In genomic region chr5:32084401-32084804, GRCm38 (mm10) we compare ENCODE assay signal across 9 mouse cellular contexts. TPM values are rescaled to one million over a fixed set of nuclear protein-coding genes. Genes with fewer than 3 reads are reported as not detected.
A peak's percentile ranks its signal among the peaks of the same experiment; 100 is the strongest.
DNase-seq lines count a peak whose midpoint lies in the region; ATAC-seq and TF ChIP-seq lines count a peak whose summit lies in the region.
"Had no signal": no experiment of that assay in that cellular context is flagged by ENCODE, and none has a peak within 500 bp of the region (broad histone marks: within the 10 kb centered on the region; RNA-seq: fewer than 3 reads in every experiment).

No protein-coding gene starts in this region.

- H3K9me3 ChIP-seq in limb, embryonic 12.5 days, result no peaks in the 10 kb centered on the region
- H3K9me3 ChIP-seq in limb, embryonic 10.5 days (replicated peaks), result no peaks in the 10 kb centered on the region
- H3K9me3 ChIP-seq in kidney, postnatal 0 days (replicated peaks; ENCODE audit: low read length), result no peaks in the 10 kb centered on the region

- 74% methylated on average over 10 of the region's 10 CpGs for WGBS in limb, embryonic 12.5 days
- WGBS in limb, embryonic 10.5 days, result 89% methylated on average over 10 of the region's 10 CpGs
- WGBS in kidney, postnatal 0 days, result 56% methylated on average over 10 of the region's 10 CpGs

- ATAC-seq in limb, embryonic 12.5 days (ENCODE audit: insufficient number of reproducible peaks, insufficient read depth, low FRiP score, low TSS enrichment, low read depth), result no peak
- peak; percentile 62; the same call in 1 of the 2 replicates for ATAC-seq in kidney, postnatal 0 days (replicated peaks; ENCODE audit: low FRiP score, low read depth)
- ATAC-seq in megakaryocyte progenitor cell, adult 5-6 weeks (replicated peaks; ENCODE audit: poor library complexity), result no peak

- intact Hi-C loops in gastrocnemius, adult 2 months (cut with DNase I), result loop anchor here (2.0 to 5.0 kb wide), 2 partner anchors 50 to 162 kb away; partner anchors contain the start of gene Fosl2

- H3K4me2 ChIP-seq in limb, embryonic 12.5 days, result no peak overlapping the region
- no peak overlapping the region for H3K4me2 ChIP-seq in kidney, postnatal 0 days (ENCODE audit: low read length)

- H3K4me3 ChIP-seq in limb, embryonic 12.5 days (replicated peaks), result no peak overlapping the region
- no peak overlapping the region for H3K4me3 ChIP-seq in limb, embryonic 10.5 days
- H3K4me3 ChIP-seq in gastrocnemius, adult 2 months, result no peak overlapping the region
- H3K4me3 ChIP-seq in kidney, postnatal 0 days (replicated peaks; ENCODE audit: low read depth, low read length), result no peak overlapping the region

- H3K4me1 ChIP-seq in limb, embryonic 12.5 days (replicated peaks), result peaks cover 35% of the 10 kb centered on the region
- peaks cover 40% of the 10 kb centered on the region for H3K4me1 ChIP-seq in limb, embryonic 10.5 days
- peaks cover 15% of the 10 kb centered on the region; the same call in 1 of the 2 replicates for H3K4me1 ChIP-seq in kidney, postnatal 0 days (replicated peaks; ENCODE audit: insufficient read depth, low read length)

- 0 out of 2 replicates have a peak overlapping the region, but pooled peaks have one; percentile 8 for H3K9ac ChIP-seq in limb, embryonic 12.5 days (replicated peaks)
- no peak overlapping the region for H3K9ac ChIP-seq in kidney, postnatal 0 days (ENCODE audit: low read depth, low read length)

- peak overlapping the region; percentile 76 for H3K27ac ChIP-seq in limb, embryonic 12.5 days
- H3K27ac ChIP-seq in limb, embryonic 10.5 days, result no peak overlapping the region; the same call in 1 of the 2 replicates
- H3K27ac ChIP-seq in gastrocnemius, adult 2 months, result peak overlapping the region; percentile 75
- peak overlapping the region; percentile 16; the same call in 1 of the 2 replicates for H3K27ac ChIP-seq in kidney, postnatal 0 days

- TF ChIP-seq CTCF in gastrocnemius, adult 2 months (IDR thresholded peaks at IDR 0.05), result no peak
- TF ChIP-seq CTCF in kidney, postnatal 0 days (IDR thresholded peaks at IDR 0.05; ENCODE audit: low read depth), result no peak

- no peak for DNase-seq in limb, embryonic 10.5 days (ENCODE audit: low spot score)
- peak; percentile 82 for DNase-seq in gastrocnemius, adult 2 months
- DNase-seq in kidney, postnatal 0 days (ENCODE audit: low spot score), result peak; percentile 58
- DNase-seq in lung, postnatal 4 days, result peak; percentile 44 to 79
- DNase-seq in thymus, postnatal 10 days (ENCODE audit: low spot score in 2 of 2), result no peak
- DNase-seq: cerebellum, adult 11 months; right cerebral cortex, adult 18-20 months had no signal

- H3K36me3 ChIP-seq in limb, embryonic 12.5 days, result no peaks in the 10 kb centered on the region
- no peaks in the 10 kb centered on the region for H3K36me3 ChIP-seq in limb, embryonic 10.5 days
- H3K36me3 ChIP-seq in kidney, postnatal 0 days (ENCODE audit: insufficient read depth, low read length), result no peaks in the 10 kb centered on the region

- no peaks in the 10 kb centered on the region for H3K27me3 ChIP-seq in limb, embryonic 12.5 days
- no peaks in the 10 kb centered on the region for H3K27me3 ChIP-seq in limb, embryonic 10.5 days (ENCODE audit: low read depth, poor library complexity, severe bottlenecking)
- H3K27me3 ChIP-seq in kidney, postnatal 0 days (ENCODE audit: insufficient read depth, low read length), result no peaks in the 10 kb centered on the region

RNA-seq across cellular contexts. Expression of gene Fosl2, which starts 51.2 kb away (rescaled TPM):
- polyA plus RNA-seq in limb, embryonic 12.5 days (2016; fragmentation: Nextera tagmentation; extraction: Ambion mirVana), result 1.2 and 1.4 TPM in 2 replicates
- 0.48 and 0.63 TPM in 2 replicates for polyA plus RNA-seq in limb, embryonic 10.5 days (2016; fragmentation: Nextera tagmentation; extraction: Ambion mirVana)
- 10 to 100 TPM; 12.8 to 14.9 TPM for total RNA-seq in gastrocnemius, adult 2 months (2021)
- 5.3 and 5.4 TPM in 2 replicates for polyA plus RNA-seq in kidney, postnatal 0 days (2015; fragmentation: Nextera tagmentation; extraction: Ambion mirVana)
- 20.8 and 25.2 TPM in 2 replicates for total RNA-seq in megakaryocyte progenitor cell, adult 5-6 weeks (2015)
- 11.7 and 12.1 TPM in 2 replicates for total RNA-seq in megakaryocyte progenitor cell, adult 5-6 weeks (2017)

Comparison
In these comparisons a context has a peak if more than half of its experiments do, and no peak if none do; other contexts are left out.
1. DNase-seq: peak in gastrocnemius, adult 2 months (single experiment), kidney, postnatal 0 days (single experiment) and lung, postnatal 4 days (2 of 2); none in limb, embryonic 10.5 days (single experiment) and thymus, postnatal 10 days (0 of 2).